Mouse (Mus musculus) midbrain, postnatal 0 days (tissue): Measurements from ENCODE around the gene Nr1h2. TPM values are rescaled to one million over a fixed set of nuclear protein-coding genes. Genes with fewer than 3 reads are reported as not detected.

Experiments used
- ATAC-seq: fragments of 200-750 bp; cut with Nextera tagmentation; 2 replicates; pipeline ENCODE4 v1.8.0; 2017; ENCODE audit warnings: moderate number of reproducible peaks, mild to moderate bottlenecking, moderate TSS enrichment, moderate library complexity; ENCODE audit not compliant: low FRiP score
- DNase-seq: peaks from one replicate; pipeline ENCODE4 v3.0.0-alpha.2; 2015; ENCODE audit warnings: low spot score
- H3K27ac ChIP-seq: fragments of 300-500 bp; sonication (generic); 2 replicates; pipeline ENCODE4 v1.5.1; 2014; ENCODE audit warnings: low read depth, mild to moderate bottlenecking, low read length, mixed read lengths
- H3K27me3 ChIP-seq: fragments of 300-500 bp; sonication (generic); 2 replicates; pipeline ENCODE4 v1.6.1; 2014; ENCODE audit warnings: low read length, control low read depth, mixed read lengths; ENCODE audit not compliant: insufficient read depth
- H3K36me3 ChIP-seq: fragments of 300-500 bp; sonication (generic); 2 replicates; pipeline ENCODE4 v1.6.1; 2014; ENCODE audit warnings: low read length, control low read depth, mixed read lengths; ENCODE audit not compliant: insufficient read depth
- H3K4me1 ChIP-seq: fragments of 300-500 bp; sonication (generic); 2 replicates; pipeline ENCODE4 v1.6.1; 2014; ENCODE audit warnings: mild to moderate bottlenecking, control low read depth, antibody characterized with exemption, low read length, mixed read lengths; ENCODE audit not compliant: insufficient read depth
- H3K4me2 ChIP-seq: fragments of 300-500 bp; sonication (generic); 2 replicates; pipeline ENCODE4 v1.6.1; 2014; ENCODE audit warnings: low read depth, mild to moderate bottlenecking, low read length, mixed read lengths; ENCODE audit not compliant: poor library complexity, severe bottlenecking
- H3K4me3 ChIP-seq: fragments of 300-500 bp; sonication (generic); 2 replicates; pipeline ENCODE4 v1.5.1; 2014; ENCODE audit warnings: low read depth, mild to moderate bottlenecking, low read length, moderate library complexity
- H3K9ac ChIP-seq: fragments of 300-500 bp; sonication (generic); replicated peaks from 2 replicates; pipeline ENCODE4 v1.6.1; 2014; ENCODE audit warnings: mild to moderate bottlenecking, low read length, moderate library complexity, mixed read lengths; ENCODE audit not compliant: poor library complexity, severe bottlenecking
- H3K9me3 ChIP-seq: fragments of 300-500 bp; sonication (generic); 2 replicates; pipeline ENCODE4 v1.6.1; 2016; ENCODE audit warnings: low read length, control low read depth
- CTCF ChIP-seq: IDR thresholded peaks from 2 replicates; pipeline ENCODE4 v1.5.1; 2016; ENCODE audit warnings: antibody characterized with exemption, mild to moderate bottlenecking
- WGBS: fragments of 180-500 bp; shearing (Covaris S2); extraction: QIAGEN DNeasy Blood & Tissue Kit; methylation state at CpG from one replicate; pipeline ENCODE4 v1.1.7; 2014; 5-methylcytosine and 5-hydroxymethylcytosine counted together
- polyA plus RNA-seq: library from polyadenylated mRNA; unstranded; fragments of >200 nt; fragmentation: Nextera tagmentation; extraction: Ambion mirVana; gene quantifications from 2 replicates; pipeline ENCODE4 v1.2.1, GENCODE M21; 2015
- total RNA-seq: library from RNA; depleted of rRNA; stranded (reverse); fragments of >200 nt; gene quantifications from 2 replicates; pipeline ENCODE4 v1.2.3, GENCODE M21; 2014

Nr1h2 gene
- total and polyA plus RNA-seq, 2 experiments from 2014 or later = 41.2 to 46.8 TPM

GRCm38 (mm10) chr7:44584265-44584804, 30.6 kb upstream of the Nr1h2 start:
- H3K9me3 ChIP-seq = no peaks in the 10 kb centered on the region
- no peak for ATAC-seq
- H3K9ac ChIP-seq = no peak overlapping the region
- H3K27me3 ChIP-seq = no peaks in the 10 kb centered on the region
- no peak for DNase-seq
- no peak overlapping the region for H3K27ac ChIP-seq
- WGBS = 83% methylated on average over 4 of the region's 4 CpGs
- TF ChIP-seq CTCF = no peak
- no peak overlapping the region for H3K4me3 ChIP-seq
- no peak overlapping the region for H3K4me2 ChIP-seq
- no peaks in the 10 kb centered on the region for H3K36me3 ChIP-seq
- H3K4me1 ChIP-seq = peaks cover 3% of the 10 kb centered on the region; the same call in 1 of the 2 replicates

GRCm38 (mm10) chr7:44583146-44583545, 29.4 kb upstream of the Nr1h2 start:
- no peak for ATAC-seq
- Histone ChIP-seq H3K4me1 (peaks cover 3% of the 10 kb centered on the region; the same call in 1 of the 2 replicates), H3K4me3 (no peak overlapping the region), H3K9me3 (no peaks in the 10 kb centered on the region), H3K27me3 (no peaks in the 10 kb centered on the region), H3K4me2 (no peak overlapping the region), H3K36me3 (no peaks in the 10 kb centered on the region), H3K9ac (no peak overlapping the region), H3K27ac (no peak overlapping the region)
- DNase-seq = no peak
- TF ChIP-seq CTCF = no peak
- WGBS = 91% methylated on average over 1 of the region's 1 CpGs

- no peak overlapping the region for H3K4me3 ChIP-seq
- no peaks in the 10 kb centered on the region for H3K27me3 ChIP-seq
- H3K9ac ChIP-seq = no peak overlapping the region
- H3K4me2 ChIP-seq = no peak overlapping the region
- DNase-seq = no peak
- no peaks in the 10 kb centered on the region for H3K36me3 ChIP-seq
- no peak for ATAC-seq
- 67% methylated on average over 5 of the region's 5 CpGs for WGBS
- H3K27ac ChIP-seq = no peak overlapping the region
- peaks cover 3% of the 10 kb centered on the region; the same call in 1 of the 2 replicates for H3K4me1 ChIP-seq
- TF ChIP-seq CTCF = no peak
- H3K9me3 ChIP-seq = no peaks in the 10 kb centered on the region
Measured at GRCm38 (mm10) chr7:44582709-44583108, 29.0 kb upstream of the Nr1h2 start.

- DNase-seq (no peak), ATAC-seq (no peak)
Measured at GRCm38 (mm10) chr7:44581637-44582036, 27.9 kb upstream of the Nr1h2 start.

GRCm38 (mm10) chr7:44576333-44576844, 22.6 kb upstream of the Nr1h2 start:
- Histone ChIP-seq H3K27me3 (no peaks in the 10 kb centered on the region), H3K9me3 (no peaks in the 10 kb centered on the region), H3K9ac (no peak overlapping the region), H3K36me3 (no peaks in the 10 kb centered on the region), H3K4me3 (no peak overlapping the region), H3K4me2 (no peak overlapping the region), H3K4me1 (no peaks in the 10 kb centered on the region), H3K27ac (no peak overlapping the region)
- 51% methylated on average over 5 of the region's 5 CpGs for WGBS
- TF ChIP-seq CTCF = no peak
- no peak for DNase-seq
- ATAC-seq = no peak

More at GRCm38 (mm10) chr7:44581637-44582036, 27.9 kb upstream of the Nr1h2 start:
- no peaks in the 10 kb centered on the region for H3K9me3 ChIP-seq
- no peak overlapping the region for H3K27ac ChIP-seq
- peaks cover 3% of the 10 kb centered on the region; the same call in 1 of the 2 replicates for H3K4me1 ChIP-seq
- 81% methylated on average over 6 of the region's 6 CpGs for WGBS
- no peaks in the 10 kb centered on the region for H3K36me3 ChIP-seq
- no peak overlapping the region for H3K9ac ChIP-seq
- no peaks in the 10 kb centered on the region for H3K27me3 ChIP-seq
- no peak for TF ChIP-seq CTCF
- no peak overlapping the region for H3K4me3 ChIP-seq
- H3K4me2 ChIP-seq = no peak overlapping the region

GRCm38 (mm10) chr7:44572956-44573484, 19.3 kb upstream of the Nr1h2 start:
- no peak for TF ChIP-seq CTCF

More at GRCm38 (mm10) chr7:44572956-44573484, 19.3 kb upstream of the Nr1h2 start:
- Histone ChIP-seq H3K36me3 (no peaks in the 10 kb centered on the region), H3K4me3 (no peak overlapping the region), H3K4me1 (no peaks in the 10 kb centered on the region), H3K9ac (no peak overlapping the region), H3K27ac (no peak overlapping the region), H3K9me3 (no peaks in the 10 kb centered on the region), H3K27me3 (no peaks in the 10 kb centered on the region), H3K4me2 (no peak overlapping the region)
- 69% methylated on average over 5 of the region's 5 CpGs for WGBS
- ATAC-seq (no peak), DNase-seq (no peak)
